Mouse (Mus musculus): ENCODE measurements around the gene Gpr33. TPM values are rescaled to one million over a fixed set of nuclear protein-coding genes. Genes with fewer than 3 reads are reported as not detected.
A peak's percentile ranks its signal among the peaks of the same experiment; 100 is the strongest.

The Gpr33 gene
- total RNA-seq, 2 experiments from 2014 or later = not detected

DNA sequence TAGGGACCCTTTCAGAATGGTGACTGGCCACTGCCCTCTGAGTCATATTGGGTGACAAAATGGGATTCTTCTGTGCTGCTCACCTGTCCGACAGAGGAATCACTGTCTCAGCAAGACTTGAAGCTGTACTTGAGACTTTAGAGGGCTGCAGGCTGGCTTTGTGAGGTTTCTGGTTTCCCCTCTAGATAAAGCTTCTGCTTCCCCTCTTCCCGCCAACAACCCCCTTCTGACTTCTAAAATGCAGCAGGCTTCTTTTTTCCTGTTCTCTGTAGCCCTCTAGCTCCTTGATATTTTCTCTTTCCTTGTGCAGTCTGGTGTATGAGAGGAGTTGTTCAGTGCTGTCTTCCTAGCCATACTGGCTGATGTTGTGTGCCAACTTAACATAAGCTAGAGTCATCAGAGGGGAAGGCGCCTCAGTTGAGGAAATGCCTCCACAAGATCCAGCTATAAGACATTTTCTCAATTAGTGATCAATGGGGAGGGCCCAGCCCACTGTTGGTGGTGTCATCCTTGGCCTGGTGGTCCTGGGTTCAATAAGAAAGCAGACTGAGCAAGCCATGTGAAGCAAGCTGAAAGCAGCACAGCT, 42.6 kb downstream of the Gpr33 start:
- no peak for DNase-seq

DNA sequence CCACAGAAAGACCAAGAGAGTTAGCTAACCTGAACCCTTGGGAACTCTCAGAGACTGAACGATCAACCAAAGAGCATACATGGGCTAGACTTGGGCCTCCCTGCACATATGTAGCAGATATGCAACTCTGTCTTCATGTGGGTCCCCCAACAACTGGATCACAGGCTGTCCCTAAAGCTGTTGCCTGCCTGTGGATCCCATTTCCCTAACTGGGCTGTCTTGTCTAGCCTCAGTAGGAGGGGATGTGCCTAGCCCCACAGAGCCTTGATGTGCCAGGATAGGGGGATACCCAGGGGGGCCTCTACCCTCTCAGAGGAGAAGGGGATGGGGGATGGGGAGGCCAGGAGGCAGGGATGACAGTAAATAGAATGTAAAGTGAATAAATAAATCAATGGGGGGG, 44.2 kb downstream of the Gpr33 start:
- no peak for DNase-seq

DNA sequence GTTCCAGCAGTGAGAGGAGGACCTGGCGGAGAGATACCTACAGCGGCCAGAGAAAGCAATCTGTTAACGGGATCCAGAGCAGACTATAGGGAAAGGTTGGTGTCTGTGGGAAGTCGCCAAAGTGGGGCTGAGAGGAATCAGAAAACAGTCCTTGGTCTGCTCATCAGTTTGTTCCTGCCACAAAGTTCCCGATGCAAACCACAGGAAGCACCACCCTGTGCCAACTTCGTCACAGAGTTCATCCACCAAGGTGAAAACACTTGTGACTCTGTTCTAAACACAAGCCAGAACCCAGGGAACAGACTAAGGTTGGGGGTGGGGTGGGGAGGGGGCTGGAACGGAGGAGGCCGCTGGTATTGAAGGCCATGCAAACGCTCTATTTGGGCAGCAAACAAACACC, 51.3 kb downstream of the Gpr33 start:
- DNase-seq = peak in 1 of 2 experiments; percentile 40

DNA sequence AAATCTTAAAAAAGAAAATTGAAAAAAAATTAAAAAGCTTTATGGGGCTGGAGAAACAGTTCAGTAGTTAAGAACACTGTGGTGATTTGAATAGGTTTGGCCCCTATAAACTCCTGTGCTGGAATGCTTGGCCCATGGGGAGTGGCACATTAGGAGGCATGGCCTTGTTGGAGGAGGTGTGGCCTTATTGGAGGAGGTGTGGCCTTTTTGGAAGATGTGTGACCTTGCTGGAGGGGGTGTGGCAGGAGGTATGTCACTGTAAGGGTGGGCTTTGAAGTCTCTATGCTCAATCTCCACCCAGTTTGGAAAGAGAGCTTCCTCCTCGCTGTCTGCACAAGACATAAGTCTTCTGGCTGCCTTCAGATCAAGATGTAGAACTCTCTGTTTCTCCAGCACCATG, 53.5 kb downstream of the Gpr33 start:
- DNase-seq = no peak

Other genes with a start within 250 kb of the Gpr33 start
- gene Hectd1, start 198.5 kb downstream of the Gpr33 start, total RNA-seq (2021) = 10 to 100 TPM; 78.2 to 80.3 TPM
- gene Heatr5a, start 56.7 kb downstream of the Gpr33 start, total RNA-seq (2021) = 10 to 100 TPM; 20.7 to 21.0 TPM
- 1 to 10 TPM; 5.8 to 6.7 TPM for gene Dtd2, start 21.6 kb downstream of the Gpr33 start, total RNA-seq (2021)
- 1 to 10 TPM; 9.4 to 9.9 TPM for gene Nubpl, start 69.7 kb upstream of the Gpr33 start, total RNA-seq (2021)